Mouse (Mus musculus): ENCODE measurements at regions not wholly inside any gene's neighbourhood (a gene's known extent, or its start where the extent isn't known, plus 50 kb on each side); places are given as distances from the start of the nearest gene placed in this dataset.

DNA sequence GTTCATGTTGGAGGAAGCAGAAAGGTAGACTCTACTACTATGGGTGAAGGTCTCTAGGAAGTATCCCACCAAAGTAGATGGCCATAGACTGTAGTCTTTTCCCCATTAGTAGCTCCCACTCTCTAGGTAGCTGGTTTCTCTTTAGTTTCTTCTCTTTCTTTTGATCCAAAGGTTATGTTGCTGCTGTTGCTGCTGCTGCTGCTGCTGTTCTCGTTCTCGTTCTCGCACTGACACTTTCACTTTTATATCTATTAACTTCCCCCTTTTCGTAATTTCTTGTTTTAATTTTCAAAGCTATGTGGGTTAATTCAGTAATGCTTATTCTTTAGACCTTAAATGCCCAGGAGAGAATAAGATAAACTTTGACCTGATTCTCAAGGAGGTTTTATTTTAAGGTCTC lies 58.3 kb downstream of the Tmem100 start:
- Histone ChIP-seq H3K36me3 (ENCODE audit: insufficient read depth, low read length) (no peaks in the 10 kb centered on the region), H3K4me1 (replicated peaks; ENCODE audit: low read depth, low read length) (no peaks in the 10 kb centered on the region), H3K9me3 (ENCODE audit: low read length) (no peaks in the 10 kb centered on the region), H3K27me3 (ENCODE audit: insufficient read depth, low read length) (no peaks in the 10 kb centered on the region), H3K4me3 (replicated peaks; ENCODE audit: low read length) (no peak overlapping the region)
- TF ChIP-seq POU5F1 (IDR thresholded peaks at IDR 0.05; ENCODE audit: borderline replicate concordance, low read length) (no peak), CTCF (conservative IDR thresholded peaks at IDR 0.05; ENCODE audit: low read length) (no peak), NANOG (IDR thresholded peaks at IDR 0.05; ENCODE audit: borderline replicate concordance, low read length) (no peak)

GRCm38 (mm10) chr11:90094052-90094451 lies 63.9 kb downstream of the Tmem100 start:
- TF ChIP-seq POU5F1 (IDR thresholded peaks at IDR 0.05; ENCODE audit: borderline replicate concordance, low read length) (no peak), CTCF (conservative IDR thresholded peaks at IDR 0.05; ENCODE audit: low read length) (no peak), NANOG (IDR thresholded peaks at IDR 0.05; ENCODE audit: borderline replicate concordance, low read length) (no peak)
- no peak overlapping the region for H3K4me3 ChIP-seq (replicated peaks; ENCODE audit: low read length)
- no peaks in the 10 kb centered on the region for H3K9me3 ChIP-seq (ENCODE audit: low read length)
- no peaks in the 10 kb centered on the region for H3K27me3 ChIP-seq (ENCODE audit: insufficient read depth, low read length)
- H3K36me3 ChIP-seq (ENCODE audit: insufficient read depth, low read length): no peaks in the 10 kb centered on the region
- H3K4me1 ChIP-seq (replicated peaks; ENCODE audit: low read depth, low read length): no peaks in the 10 kb centered on the region

DNA sequence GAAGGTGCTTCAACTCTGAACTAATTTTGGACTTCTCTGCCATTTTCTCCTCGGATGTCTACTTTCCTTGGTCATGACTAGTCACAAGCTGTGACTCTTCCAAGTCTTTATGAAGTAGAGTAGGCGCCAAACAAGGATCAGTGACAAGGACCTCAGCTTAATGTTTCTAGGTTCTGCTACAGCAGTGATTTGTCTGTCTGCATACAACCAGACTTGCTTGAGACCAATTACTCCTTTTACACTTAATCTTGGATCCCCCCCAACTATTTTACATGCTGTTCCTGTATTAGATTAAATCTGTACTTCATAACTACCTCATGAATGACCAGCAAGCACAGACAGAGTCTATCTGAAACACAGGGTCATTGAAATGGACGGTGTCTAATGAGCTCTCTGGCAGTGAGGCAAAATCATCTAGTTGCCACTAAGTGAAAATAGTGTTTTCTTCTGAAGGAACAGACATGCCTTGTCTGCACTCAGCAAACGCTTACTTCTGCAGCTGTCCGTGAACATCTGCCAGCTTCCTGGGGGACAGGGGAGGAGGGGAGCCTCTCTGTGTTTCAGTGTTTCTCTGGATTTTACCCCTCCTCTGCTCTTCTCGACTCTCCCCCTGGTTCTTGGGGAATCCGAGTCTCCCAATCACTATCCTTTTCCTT lies 64.7 kb downstream of the Tmem100 start:
- Histone ChIP-seq H3K27me3 (ENCODE audit: insufficient read depth, low read length) (no peaks in the 10 kb centered on the region), H3K4me3 (replicated peaks; ENCODE audit: low read length) (no peak overlapping the region), H3K9me3 (ENCODE audit: low read length) (no peaks in the 10 kb centered on the region), H3K4me1 (replicated peaks; ENCODE audit: low read depth, low read length) (no peaks in the 10 kb centered on the region), H3K36me3 (ENCODE audit: insufficient read depth, low read length) (no peaks in the 10 kb centered on the region)
- TF ChIP-seq CTCF (conservative IDR thresholded peaks at IDR 0.05; ENCODE audit: low read length) (no peak), POU5F1 (IDR thresholded peaks at IDR 0.05; ENCODE audit: borderline replicate concordance, low read length) (no peak), NANOG (IDR thresholded peaks at IDR 0.05; ENCODE audit: borderline replicate concordance, low read length) (no peak)

DNA sequence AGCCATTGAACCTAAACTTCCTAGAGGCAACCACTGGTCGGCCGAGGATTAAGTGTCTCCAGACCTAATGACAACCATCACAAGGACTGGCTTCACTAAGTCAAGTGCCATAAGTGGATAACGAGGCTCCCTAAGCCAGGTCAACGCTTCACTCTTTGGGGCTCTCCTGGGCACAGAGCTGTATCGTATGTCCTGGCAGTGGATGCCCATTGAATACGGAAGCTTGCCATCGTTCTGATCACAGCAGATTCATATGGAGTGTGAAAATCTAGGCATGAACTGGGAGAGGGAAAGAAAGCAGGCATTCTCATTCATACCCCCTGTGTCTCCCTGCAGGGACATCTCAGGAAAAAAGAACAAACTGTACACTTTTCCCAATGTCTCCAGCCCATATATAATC lies 68.3 kb downstream of the Tmem100 start:
- Histone ChIP-seq H3K9me3 (ENCODE audit: low read length) (peaks cover 11% of the 10 kb centered on the region; the same call in 1 of the 2 replicates), H3K27me3 (ENCODE audit: insufficient read depth, low read length) (no peaks in the 10 kb centered on the region), H3K4me3 (replicated peaks; ENCODE audit: low read length) (no peak overlapping the region), H3K36me3 (ENCODE audit: insufficient read depth, low read length) (no peaks in the 10 kb centered on the region), H3K4me1 (replicated peaks; ENCODE audit: low read depth, low read length) (no peaks in the 10 kb centered on the region)
- TF ChIP-seq POU5F1 (IDR thresholded peaks at IDR 0.05; ENCODE audit: borderline replicate concordance, low read length) (no peak), NANOG (IDR thresholded peaks at IDR 0.05; ENCODE audit: borderline replicate concordance, low read length) (no peak), CTCF (conservative IDR thresholded peaks at IDR 0.05; ENCODE audit: low read length) (no peak)

DNA sequence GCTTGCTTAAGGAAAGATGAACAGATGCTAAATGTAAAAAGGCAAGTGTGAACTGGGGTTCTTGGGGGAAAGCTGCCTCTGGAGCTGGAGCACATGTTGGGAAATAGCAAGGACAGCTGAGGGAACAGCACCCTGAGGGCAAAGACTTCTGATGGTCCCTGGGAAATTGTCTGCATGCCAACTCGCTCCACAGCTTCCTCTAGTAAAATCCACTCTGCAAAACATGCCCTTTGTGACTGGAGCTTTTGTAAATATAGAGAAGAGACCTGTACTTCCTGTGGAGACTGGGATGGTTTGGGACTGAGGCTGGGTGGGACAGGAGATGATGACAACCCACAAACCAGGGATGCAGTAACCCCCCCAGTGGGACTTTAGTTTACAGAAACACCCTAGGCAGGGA lies 69.0 kb downstream of the Tmem100 start:
- Histone ChIP-seq H3K36me3 (ENCODE audit: insufficient read depth, low read length) (no peaks in the 10 kb centered on the region), H3K9me3 (ENCODE audit: low read length) (peaks cover 11% of the 10 kb centered on the region; the same call in 1 of the 2 replicates), H3K4me3 (replicated peaks; ENCODE audit: low read length) (no peak overlapping the region), H3K4me1 (replicated peaks; ENCODE audit: low read depth, low read length) (no peaks in the 10 kb centered on the region), H3K27me3 (ENCODE audit: insufficient read depth, low read length) (no peaks in the 10 kb centered on the region)
- TF ChIP-seq CTCF (conservative IDR thresholded peaks at IDR 0.05; ENCODE audit: low read length) (no peak), POU5F1 (IDR thresholded peaks at IDR 0.05; ENCODE audit: borderline replicate concordance, low read length) (no peak), NANOG (IDR thresholded peaks at IDR 0.05; ENCODE audit: borderline replicate concordance, low read length) (no peak)

- Histone ChIP-seq H3K9me3 (ENCODE audit: low read length) (peaks cover 11% of the 10 kb centered on the region; the same call in 1 of the 2 replicates), H3K36me3 (ENCODE audit: insufficient read depth, low read length) (no peaks in the 10 kb centered on the region), H3K4me3 (replicated peaks; ENCODE audit: low read length) (no peak overlapping the region), H3K4me1 (replicated peaks; ENCODE audit: low read depth, low read length) (no peaks in the 10 kb centered on the region), H3K27me3 (ENCODE audit: insufficient read depth, low read length) (no peaks in the 10 kb centered on the region)
- TF ChIP-seq CTCF (conservative IDR thresholded peaks at IDR 0.05; ENCODE audit: low read length): no peak
- no peak for TF ChIP-seq POU5F1 (IDR thresholded peaks at IDR 0.05; ENCODE audit: borderline replicate concordance, low read length)
- no peak for TF ChIP-seq NANOG (IDR thresholded peaks at IDR 0.05; ENCODE audit: borderline replicate concordance, low read length)
Measured at GRCm38 (mm10) chr11:90100161-90100560, 70.0 kb downstream of the Tmem100 start.

DNA sequence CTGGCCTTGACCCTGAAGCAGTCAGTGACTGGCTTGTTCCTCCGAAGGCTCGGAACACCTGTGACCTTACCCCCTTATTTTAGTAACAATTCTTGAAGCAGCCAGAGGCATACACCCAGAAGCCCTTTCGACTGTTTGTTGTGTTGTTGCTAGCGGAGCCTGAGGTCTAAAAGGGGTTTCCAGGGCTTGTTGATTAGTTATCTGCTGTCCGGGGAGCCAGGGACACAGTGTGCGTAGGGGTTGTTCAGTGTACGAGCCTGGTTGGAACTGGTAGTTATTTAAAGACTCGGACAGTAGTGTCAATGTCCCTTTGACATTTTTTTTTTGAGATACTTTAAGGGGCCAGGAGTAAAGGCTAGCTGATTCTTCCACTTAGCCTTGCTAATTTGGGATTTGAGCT lies 71.1 kb downstream of the Tmem100 start:
- Histone ChIP-seq H3K4me1 (replicated peaks; ENCODE audit: low read depth, low read length) (peaks cover 10% of the 10 kb centered on the region), H3K36me3 (ENCODE audit: insufficient read depth, low read length) (no peaks in the 10 kb centered on the region), H3K27me3 (ENCODE audit: insufficient read depth, low read length) (no peaks in the 10 kb centered on the region), H3K4me3 (replicated peaks; ENCODE audit: low read length) (no peak overlapping the region), H3K9me3 (ENCODE audit: low read length) (peaks cover 11% of the 10 kb centered on the region; the same call in 1 of the 2 replicates)
- TF ChIP-seq NANOG (IDR thresholded peaks at IDR 0.05; ENCODE audit: borderline replicate concordance, low read length) (no peak), CTCF (conservative IDR thresholded peaks at IDR 0.05; ENCODE audit: low read length) (no peak), POU5F1 (IDR thresholded peaks at IDR 0.05; ENCODE audit: borderline replicate concordance, low read length) (no peak)

GRCm38 (mm10) chr11:90106063-90106798 lies 76.1 kb downstream of the Tmem100 start:
- Histone ChIP-seq H3K4me3 (replicated peaks; ENCODE audit: low read length) (no peak overlapping the region), H3K27me3 (ENCODE audit: insufficient read depth, low read length) (no peaks in the 10 kb centered on the region), H3K36me3 (ENCODE audit: insufficient read depth, low read length) (no peaks in the 10 kb centered on the region), H3K4me1 (replicated peaks; ENCODE audit: low read depth, low read length) (peaks cover 42% of the 10 kb centered on the region), H3K9me3 (ENCODE audit: low read length) (peaks cover under 1% of the 10 kb centered on the region; the same call in 1 of the 2 replicates)
- TF ChIP-seq NANOG (IDR thresholded peaks at IDR 0.05; ENCODE audit: borderline replicate concordance, low read length) (peak; percentile 90), POU5F1 (IDR thresholded peaks at IDR 0.05; ENCODE audit: borderline replicate concordance, low read length) (no peak)

Measured in E14TG2a.4 (cell line).